Mouse (Mus musculus): ENCODE results near the gene Nbea. TPM values are rescaled to one million over a fixed set of nuclear protein-coding genes. Genes with fewer than 3 reads are reported as not detected.

Nbea gene
- polyA plus RNA-seq, 1 experiment, result 3.2 TPM

- H3K4me3 ChIP-seq (ENCODE audit: insufficient read depth, poor library complexity, severe bottlenecking), result no peak overlapping the region
- H3K79me3 ChIP-seq (ENCODE audit: low read depth), result no peaks in the 10 kb centered on the region
- no peaks in the 10 kb centered on the region for H3K36me3 ChIP-seq (ENCODE audit: control insufficient read depth, insufficient read depth)
- TF ChIP-seq MYOD1 (IDR thresholded peaks at IDR 0.05; ENCODE audit: control insufficient read depth, insufficient read length, low read depth) (no peak), MAX (IDR thresholded peaks at IDR 0.05) (no peak), CTCF (IDR thresholded peaks at IDR 0.05; ENCODE audit: control insufficient read depth, insufficient read depth, insufficient read length) (no peak), USF1 (IDR thresholded peaks at IDR 0.05; ENCODE audit: low read depth) (no peak), FOSL1 (IDR thresholded peaks at IDR 0.05; ENCODE audit: insufficient read depth, low read length, poor library complexity, severe bottlenecking) (no peak), MYOG (IDR thresholded peaks at IDR 0.05; ENCODE audit: control insufficient read depth, extremely low read depth, insufficient read length) (no peak), CEBPB (IDR thresholded peaks at IDR 0.05; ENCODE audit: low read depth) (no peak)
- H3ac ChIP-seq (ENCODE audit: control insufficient read depth, insufficient read length, low read depth), result no peak overlapping the region
- no peaks in the 10 kb centered on the region for H3K79me2 ChIP-seq (ENCODE audit: control insufficient read depth, insufficient read depth)
- H3K27me3 ChIP-seq (ENCODE audit: control insufficient read depth, insufficient read depth, insufficient read length), result no peaks in the 10 kb centered on the region
These were observed 292.9 kb downstream of the Nbea start for GRCm38 (mm10) chr3:55890574-55890973.

- Histone ChIP-seq H3K79me3 (ENCODE audit: low read depth) (no peaks in the 10 kb centered on the region), H3K79me2 (ENCODE audit: control insufficient read depth, insufficient read depth) (no peaks in the 10 kb centered on the region), H3K4me3 (ENCODE audit: insufficient read depth, poor library complexity, severe bottlenecking) (no peak overlapping the region), H3K36me3 (ENCODE audit: control insufficient read depth, insufficient read depth) (no peaks in the 10 kb centered on the region), H3K27me3 (ENCODE audit: control insufficient read depth, insufficient read depth, insufficient read length) (no peaks in the 10 kb centered on the region), H3ac (ENCODE audit: control insufficient read depth, insufficient read length, low read depth) (no peak overlapping the region)
- no peak for TF ChIP-seq MAX (IDR thresholded peaks at IDR 0.05)
- no peak for TF ChIP-seq MYOG (IDR thresholded peaks at IDR 0.05; ENCODE audit: control insufficient read depth, extremely low read depth, insufficient read length)
- no peak for TF ChIP-seq CEBPB (IDR thresholded peaks at IDR 0.05; ENCODE audit: low read depth)
- no peak for TF ChIP-seq MYOD1 (IDR thresholded peaks at IDR 0.05; ENCODE audit: control insufficient read depth, insufficient read length, low read depth)
- no peak for TF ChIP-seq CTCF (IDR thresholded peaks at IDR 0.05; ENCODE audit: control insufficient read depth, insufficient read depth, insufficient read length)
- no peak for TF ChIP-seq FOSL1 (IDR thresholded peaks at IDR 0.05; ENCODE audit: insufficient read depth, low read length, poor library complexity, severe bottlenecking)
- no peak for TF ChIP-seq USF1 (IDR thresholded peaks at IDR 0.05; ENCODE audit: low read depth)
These were observed 294.3 kb downstream of the Nbea start for GRCm38 (mm10) chr3:55889227-55889626.

- Histone ChIP-seq H3K27me3 (ENCODE audit: control insufficient read depth, insufficient read depth, insufficient read length) (no peaks in the 10 kb centered on the region), H3K4me3 (ENCODE audit: insufficient read depth, poor library complexity, severe bottlenecking) (no peak overlapping the region), H3K79me3 (ENCODE audit: low read depth) (no peaks in the 10 kb centered on the region), H3K36me3 (ENCODE audit: control insufficient read depth, insufficient read depth) (no peaks in the 10 kb centered on the region), H3K79me2 (ENCODE audit: control insufficient read depth, insufficient read depth) (no peaks in the 10 kb centered on the region), H3ac (ENCODE audit: control insufficient read depth, insufficient read length, low read depth) (no peak overlapping the region)
- TF ChIP-seq FOSL1 (IDR thresholded peaks at IDR 0.05; ENCODE audit: insufficient read depth, low read length, poor library complexity, severe bottlenecking), result no peak
- no peak for TF ChIP-seq CEBPB (IDR thresholded peaks at IDR 0.05; ENCODE audit: low read depth)
- TF ChIP-seq MAX (IDR thresholded peaks at IDR 0.05), result no peak
- no peak for TF ChIP-seq MYOD1 (IDR thresholded peaks at IDR 0.05; ENCODE audit: control insufficient read depth, insufficient read length, low read depth)
- no peak for TF ChIP-seq USF1 (IDR thresholded peaks at IDR 0.05; ENCODE audit: low read depth)
- no peak for TF ChIP-seq CTCF (IDR thresholded peaks at IDR 0.05; ENCODE audit: control insufficient read depth, insufficient read depth, insufficient read length)
- no peak for TF ChIP-seq MYOG (IDR thresholded peaks at IDR 0.05; ENCODE audit: control insufficient read depth, extremely low read depth, insufficient read length)
These were observed 295.7 kb downstream of the Nbea start for GRCm38 (mm10) chr3:55887829-55888210.

- Histone ChIP-seq H3K79me2 (ENCODE audit: control insufficient read depth, insufficient read depth) (no peaks in the 10 kb centered on the region), H3K79me3 (ENCODE audit: low read depth) (no peaks in the 10 kb centered on the region), H3K27me3 (ENCODE audit: control insufficient read depth, insufficient read depth, insufficient read length) (no peaks in the 10 kb centered on the region), H3K4me3 (ENCODE audit: insufficient read depth, poor library complexity, severe bottlenecking) (no peak overlapping the region), H3K36me3 (ENCODE audit: control insufficient read depth, insufficient read depth) (no peaks in the 10 kb centered on the region), H3ac (ENCODE audit: control insufficient read depth, insufficient read length, low read depth) (no peak overlapping the region)
- no peak for TF ChIP-seq MYOG (IDR thresholded peaks at IDR 0.05; ENCODE audit: control insufficient read depth, extremely low read depth, insufficient read length)
- no peak for TF ChIP-seq MYOD1 (IDR thresholded peaks at IDR 0.05; ENCODE audit: control insufficient read depth, insufficient read length, low read depth)
- no peak for TF ChIP-seq MAX (IDR thresholded peaks at IDR 0.05)
- TF ChIP-seq CEBPB (IDR thresholded peaks at IDR 0.05; ENCODE audit: low read depth), result peak; percentile 89
- no peak for TF ChIP-seq CTCF (IDR thresholded peaks at IDR 0.05; ENCODE audit: control insufficient read depth, insufficient read depth, insufficient read length)
- TF ChIP-seq USF1 (IDR thresholded peaks at IDR 0.05; ENCODE audit: low read depth), result peak; percentile 50
- no peak for TF ChIP-seq FOSL1 (IDR thresholded peaks at IDR 0.05; ENCODE audit: insufficient read depth, low read length, poor library complexity, severe bottlenecking)
These were observed 296.2 kb downstream of the Nbea start for GRCm38 (mm10) chr3:55887193-55887828.

GRCm38 (mm10) chr3:55872944-55873924 lies 310.3 kb downstream of the Nbea start:
- no peaks in the 10 kb centered on the region for H3K36me3 ChIP-seq (ENCODE audit: control insufficient read depth, insufficient read depth)
- no peak overlapping the region for H3K4me3 ChIP-seq (ENCODE audit: insufficient read depth, poor library complexity, severe bottlenecking)
- no peaks in the 10 kb centered on the region for H3K79me2 ChIP-seq (ENCODE audit: control insufficient read depth, insufficient read depth)
- no peak overlapping the region for H3ac ChIP-seq (ENCODE audit: control insufficient read depth, insufficient read length, low read depth)
- H3K27me3 ChIP-seq (ENCODE audit: control insufficient read depth, insufficient read depth, insufficient read length), result no peaks in the 10 kb centered on the region
- TF ChIP-seq USF1 (IDR thresholded peaks at IDR 0.05; ENCODE audit: low read depth), result no peak
- TF ChIP-seq CTCF (IDR thresholded peaks at IDR 0.05; ENCODE audit: control insufficient read depth, insufficient read depth, insufficient read length), result no peak
- TF ChIP-seq MYOD1 (IDR thresholded peaks at IDR 0.05; ENCODE audit: control insufficient read depth, insufficient read length, low read depth), result no peak
- TF ChIP-seq CEBPB (IDR thresholded peaks at IDR 0.05; ENCODE audit: low read depth), result no peak
- TF ChIP-seq MAX (IDR thresholded peaks at IDR 0.05), result no peak
- no peak for TF ChIP-seq FOSL1 (IDR thresholded peaks at IDR 0.05; ENCODE audit: insufficient read depth, low read length, poor library complexity, severe bottlenecking)
- TF ChIP-seq MYOG (IDR thresholded peaks at IDR 0.05; ENCODE audit: control insufficient read depth, extremely low read depth, insufficient read length), result no peak
- no peaks in the 10 kb centered on the region for H3K79me3 ChIP-seq (ENCODE audit: low read depth)
